Mouse (Mus musculus) regulatory T cell (primary cell): ENCODE measurements around the gene Rimklb.

Source experiments
- in situ Hi-C: fragments of 300-600 bp; cut with MboI, MseI; formaldehyde crosslinking; loops from one replicate; pipeline ENCODE4 v1.15.1; 2025; ENCODE audit warnings: high pct_unique_total_duplicates

The Rimklb gene

GRCm38 (mm10) chr6:122435270-122435669 is 63.3 kb downstream of the Rimklb start:
- in situ Hi-C loops, result loop anchor here (25.0 kb wide), 1 partner anchor 1502 kb away; no protein-coding TSS in a partner anchor

GRCm38 (mm10) chr6:122427456-122427855 is 71.1 kb downstream of the Rimklb start:
- in situ Hi-C loops, result loop anchor here (25.0 kb wide), 1 partner anchor 1510 kb away; no protein-coding TSS in a partner anchor

DNA sequence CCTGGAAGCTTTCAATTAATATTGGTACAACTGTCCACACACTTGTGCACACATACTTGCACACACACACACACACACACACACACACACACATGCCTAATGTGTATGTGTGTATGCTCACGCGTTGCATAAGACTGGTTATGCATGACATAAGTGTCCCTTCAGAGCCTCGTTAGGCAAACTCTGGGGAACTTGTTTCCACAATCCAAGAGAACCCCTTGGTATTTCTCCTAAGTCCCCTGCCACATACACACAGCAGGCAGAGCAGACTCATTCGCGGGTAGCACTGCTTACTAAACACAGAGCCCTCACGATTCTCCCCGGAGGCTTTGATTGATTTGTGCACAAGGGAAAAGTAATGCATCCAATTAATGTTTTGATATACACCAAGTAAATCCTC is 81.5 kb downstream of the Rimklb start:
- in situ Hi-C loops, result no loop called here

DNA sequence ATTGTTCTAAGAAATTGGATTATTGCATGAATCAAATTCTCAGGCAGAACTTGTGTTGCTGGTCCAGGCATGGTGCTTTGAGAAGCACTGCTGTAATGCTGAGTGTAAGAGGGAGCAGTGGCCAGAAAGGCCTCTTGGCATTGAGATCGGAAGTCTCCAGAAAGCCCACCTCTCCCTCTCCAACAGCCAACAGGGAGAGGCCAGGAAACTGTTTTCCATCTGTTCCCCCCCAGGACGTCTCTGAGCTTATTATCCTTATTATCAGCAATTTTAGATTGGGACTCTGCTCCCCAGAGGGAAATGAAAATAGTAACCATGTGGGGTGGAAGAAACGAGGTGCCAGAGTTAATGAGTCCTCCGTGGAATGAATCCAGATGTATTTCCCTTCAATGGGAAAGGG is 82.2 kb downstream of the Rimklb start:
- in situ Hi-C loops, result no loop called here

DNA sequence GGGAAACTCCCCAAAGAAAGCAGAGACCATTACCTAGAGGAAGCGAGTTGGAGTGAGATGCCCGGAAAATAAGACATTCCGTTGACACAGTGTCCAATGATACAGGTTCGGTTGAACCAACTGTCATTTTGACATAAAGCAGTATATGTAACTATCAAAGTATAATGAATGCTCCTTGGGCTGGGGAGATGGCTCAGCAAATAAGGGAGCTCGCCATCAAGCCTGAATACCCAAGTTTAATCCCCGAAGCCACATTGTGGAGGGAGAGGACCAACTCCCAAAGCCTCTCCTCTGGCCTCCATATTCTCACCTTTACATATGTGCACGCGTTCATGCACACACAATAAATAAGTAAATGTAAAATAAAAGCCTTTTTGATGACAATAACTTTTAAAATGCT is 87.3 kb downstream of the Rimklb start:
- in situ Hi-C loops, result no loop called here

DNA sequence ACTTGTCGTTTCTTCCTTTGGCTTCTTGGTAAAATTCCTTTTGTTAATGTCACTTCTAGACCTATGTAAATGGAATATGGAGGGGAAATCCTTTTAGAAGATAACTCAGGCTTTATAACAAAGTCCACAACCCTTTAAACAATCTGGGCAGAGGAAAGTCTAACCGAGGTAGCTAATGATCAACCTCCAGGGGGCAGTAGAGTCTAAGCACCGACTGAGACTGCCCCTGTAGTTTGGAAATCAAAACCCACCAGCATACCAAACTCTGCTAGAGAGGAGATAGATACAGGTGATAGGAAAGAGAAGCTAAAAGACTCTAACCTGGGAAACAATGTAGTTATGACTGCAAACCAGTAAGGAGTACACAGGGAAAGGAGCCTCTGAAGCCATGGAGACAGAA is 96.3 kb downstream of the Rimklb start:
- in situ Hi-C loops, result loop anchor here (10.0 kb wide), 1 partner anchor 443 kb away; no protein-coding TSS in a partner anchor

GRCm38 (mm10) chr6:122400263-122400662 is 98.3 kb downstream of the Rimklb start:
- in situ Hi-C loops, result loop anchor here (10.0 kb wide), 1 partner anchor 445 kb away; no protein-coding TSS in a partner anchor
